Mouse (Mus musculus) MEL (cell line): ENCODE results near the gene Hhipl2. TPM values are rescaled to one million over a fixed set of nuclear protein-coding genes. Genes with fewer than 3 reads are reported as not detected.

Experiments
- DNase-seq: peaks from one replicate; pipeline ENCODE4 v3.0.0; 2011; ENCODE audit warnings: low read depth, low spot score
- H3K27ac ChIP-seq: 2 replicates; pipeline ENCODE4 v1.5.1; 2012; ENCODE audit warnings: low read depth, mild to moderate bottlenecking, control low read depth, low read length, moderate library complexity; ENCODE audit not compliant: control insufficient read depth
- H3K27me3 ChIP-seq, 2 experiments: fragments of 150-350 bp in 1 of 2; sonication (generic) in 1 of 2; 2 replicates each; pipeline ENCODE4 v1.6.1; 2012; ENCODE audit warnings: low read length in 2 of 2, mild to moderate bottlenecking in 2 of 2, improper control_type of control experiment in 1 of 2, moderate library complexity in 1 of 2; ENCODE audit not compliant: insufficient read depth in 2 of 2, control insufficient read depth in 1 of 2
- H3K36me3 ChIP-seq, 2 experiments: 2 replicates each; pipeline ENCODE4 v1.6.1; 2012 to 2014; ENCODE audit warnings: low read length in 2 of 2, improper control_type of control experiment in 1 of 2, inconsistent platforms in 1 of 2, mild to moderate bottlenecking in 1 of 2; ENCODE audit not compliant: insufficient read depth in 2 of 2, control insufficient read depth in 1 of 2
- H3K4me1 ChIP-seq, 2 experiments: fragments of 150-350 bp in 1 of 2; sonication (generic) in 1 of 2; 2 replicates each; pipeline ENCODE4 v1.6.1; 2012; ENCODE audit warnings: low read length in 2 of 2, improper control_type of control experiment in 1 of 2, mild to moderate bottlenecking in 1 of 2; ENCODE audit not compliant: insufficient read depth in 2 of 2, control insufficient read depth in 1 of 2
- H3K4me3 ChIP-seq, 2 experiments: fragments of 150-350 bp in 1 of 2; sonication (generic) in 1 of 2; 2 replicates each; pipeline ENCODE4 v1.5.1; 2012; ENCODE audit warnings: low read depth in 2 of 2, low read length in 2 of 2, mild to moderate bottlenecking in 2 of 2, moderate library complexity in 2 of 2, control low read depth in 1 of 2, improper control_type of control experiment in 1 of 2; ENCODE audit not compliant: control insufficient read depth in 1 of 2, insufficient read depth in 1 of 2
- H3K79me2 ChIP-seq: 2 replicates; pipeline ENCODE4 v1.6.1; 2012; ENCODE audit warnings: mild to moderate bottlenecking, low read length, moderate library complexity; ENCODE audit not compliant: control insufficient read depth, poor library complexity, insufficient read depth
- H3K9ac ChIP-seq: 2 replicates; pipeline ENCODE4 v1.6.1; 2012; ENCODE audit warnings: low read depth, mild to moderate bottlenecking, control low read depth, low read length, moderate library complexity; ENCODE audit not compliant: control insufficient read depth, poor library complexity, severe bottlenecking
- H3K9me3 ChIP-seq: fragments of 150-350 bp; sonication (generic); replicated peaks from 2 replicates; pipeline ENCODE4 v1.6.1; 2012; ENCODE audit warnings: mild to moderate bottlenecking, low read length, improper control_type of control experiment, moderate library complexity; ENCODE audit not compliant: insufficient read depth
- BHLHE40 ChIP-seq: IDR thresholded peaks from 2 replicates; pipeline ENCODE4 v1.6.1; 2012; ENCODE audit warnings: low read depth, mild to moderate bottlenecking, inconsistent platforms, low read length, improper control_type of control experiment, borderline replicate concordance
- CHD1 ChIP-seq: IDR thresholded peaks from 2 replicates; pipeline ENCODE4 v1.6.1; 2012; ENCODE audit warnings: low read depth, mild to moderate bottlenecking, inconsistent platforms, low read length, improper control_type of control experiment
- CTCF ChIP-seq, 3 experiments: IDR thresholded peaks in 2 of 3; conservative IDR thresholded peaks in 1 of 3; 2 replicates each; pipeline ENCODE4 v1.5.1; 2011 to 2012; ENCODE audit warnings: low read length in 3 of 3, low read depth in 2 of 3, mild to moderate bottlenecking in 2 of 3, improper control_type of control experiment in 1 of 3, inconsistent platforms in 1 of 3, mixed read lengths in 1 of 3, moderate library complexity in 1 of 3; ENCODE audit not compliant: control insufficient read depth in 1 of 3, insufficient read depth in 1 of 3, poor library complexity in 1 of 3, severe bottlenecking in 1 of 3
- E2F4 ChIP-seq: IDR thresholded peaks from 2 replicates; pipeline ENCODE4 v1.6.1; 2011; ENCODE audit warnings: low read depth, low read length, improper control_type of control experiment, borderline replicate concordance
- ELF1 ChIP-seq: IDR thresholded peaks from 2 replicates; pipeline ENCODE4 v1.6.1; 2014; ENCODE audit warnings: low read depth, mild to moderate bottlenecking, inconsistent platforms, low read length, improper control_type of control experiment, moderate library complexity
- EP300 ChIP-seq, 2 experiments: IDR thresholded peaks; 2 replicates each; pipeline ENCODE4 v1.6.1; 2011; ENCODE audit warnings: improper control_type of control experiment in 2 of 2, low read length in 2 of 2, low read depth in 1 of 2, mild to moderate bottlenecking in 1 of 2
- HCFC1 ChIP-seq: IDR thresholded peaks from 2 replicates; pipeline ENCODE4 v1.6.1; 2012; ENCODE audit warnings: low read depth, mild to moderate bottlenecking, inconsistent platforms, low read length, improper control_type of control experiment, moderate library complexity
- JUND ChIP-seq: IDR thresholded peaks from 2 replicates; pipeline ENCODE4 v1.6.1; 2011; ENCODE audit warnings: low read depth, mild to moderate bottlenecking, improper control_type of control experiment, low read length
- KAT2A ChIP-seq: conservative IDR thresholded peaks from 2 replicates; pipeline ENCODE4 v1.6.1; 2012; ENCODE audit warnings: low read depth, low read length, improper control_type of control experiment, inconsistent platforms
- MEF2A ChIP-seq: IDR thresholded peaks from 2 replicates; pipeline ENCODE4 v1.6.1; 2014; ENCODE audit warnings: low read depth, mild to moderate bottlenecking, inconsistent platforms, low read length, improper control_type of control experiment; ENCODE audit not compliant: poor library complexity, insufficient replicate concordance, severe bottlenecking; ENCODE audit errors: extremely low read depth
- MYB ChIP-seq: IDR thresholded peaks from 2 replicates; pipeline ENCODE4 v1.6.1; 2011; ENCODE audit warnings: mild to moderate bottlenecking, low read depth, low read length, improper control_type of control experiment
- NELFE ChIP-seq: IDR thresholded peaks from 2 replicates; pipeline ENCODE4 v1.6.1; 2011; ENCODE audit warnings: low read depth, low read length, improper control_type of control experiment
- POLR2AphosphoS2 ChIP-seq: IDR thresholded peaks from 2 replicates; pipeline ENCODE4 v1.6.1; 2011; ENCODE audit warnings: low read length, improper control_type of control experiment
- RCOR1 ChIP-seq: IDR thresholded peaks from 2 replicates; pipeline ENCODE4 v1.6.1; 2012; ENCODE audit warnings: low read depth, mild to moderate bottlenecking, inconsistent platforms, low read length, improper control_type of control experiment
- SIN3A ChIP-seq: IDR thresholded peaks from 2 replicates; pipeline ENCODE4 v1.6.1; 2012; ENCODE audit warnings: low read length, improper control_type of control experiment, inconsistent platforms
- TAL1 ChIP-seq: IDR thresholded peaks from 2 replicates; pipeline ENCODE4 v1.6.1; 2012; ENCODE audit warnings: mild to moderate bottlenecking, inconsistent platforms, low read length, moderate library complexity, mixed read lengths
- TBP ChIP-seq: IDR thresholded peaks from 2 replicates; pipeline ENCODE4 v1.8.0; 2011; ENCODE audit warnings: low read depth, low read length, improper control_type of control experiment
- USF1 ChIP-seq: IDR thresholded peaks from 2 replicates; pipeline ENCODE4 v1.6.1; 2014; ENCODE audit warnings: low read depth, mild to moderate bottlenecking, inconsistent platforms, low read length, improper control_type of control experiment, moderate library complexity
- ZC3H11A ChIP-seq: IDR thresholded peaks from 2 replicates; pipeline ENCODE4 v1.6.1; 2012; ENCODE audit warnings: low read depth, mild to moderate bottlenecking, inconsistent platforms, low read length, improper control_type of control experiment
- ZNF384 ChIP-seq: IDR thresholded peaks from 2 replicates; pipeline ENCODE4 v1.6.1; 2012; ENCODE audit warnings: low read depth, mild to moderate bottlenecking, inconsistent platforms, low read length, improper control_type of control experiment
- polyA plus RNA-seq, 2 experiments: library from polyadenylated mRNA; stranded (reverse) in 1 of 2; unstranded in 1 of 2; fragments of >175 nt in 1 of 2; fragments of >200 nt in 1 of 2; gene quantifications; 2 replicates each; pipeline versions ENCODE4 v1.2.1 to v1.2.4; 2012; ENCODE audit warnings: low replicate concordance in 2 of 2, low read depth in 1 of 2; ENCODE audit not compliant: insufficient read length in 2 of 2, insufficient read depth in 1 of 2, missing spikeins in 1 of 2
- total RNA-seq: library from RNA; depleted of rRNA; stranded (reverse); fragments of 300-350 nt; gene quantifications from 2 replicates; pipeline ENCODE4 v1.2.3, GENCODE M21; 2012

Gene Hhipl2
- total and polyA plus RNA-seq, 3 experiments: 0.08 to 0.63 TPM; not detected in 1

- TF ChIP-seq TBP (no peak), BHLHE40 (no peak), NELFE (no peak), ELF1 (no peak), E2F4 (no peak), ZNF384 (no peak), SIN3A (no peak), KAT2A (no peak)
- Histone ChIP-seq H3K9ac (no peak overlapping the region), H3K36me3 (no peaks in the 10 kb centered on the region), H3K79me2 (no peaks in the 10 kb centered on the region), H3K4me3 (no peak overlapping the region), H3K27ac (no peak overlapping the region), H3K9me3 (no peaks in the 10 kb centered on the region), H3K4me1 (no peaks in the 10 kb centered on the region), H3K27me3 (no peaks in the 10 kb centered on the region)
- DNase-seq: no peak
These were observed 1.7 kb downstream of the Hhipl2 start for GRCm38 (mm10) chr1:183419741-183420140.

- TF ChIP-seq RCOR1 (no peak), CHD1 (no peak), EP300 (IDR thresholded peaks at IDR 0.05; ENCODE audit: low read depth in 1 of 2, low read length in 2 of 2) (no peak), TAL1 (no peak), ELF1 (no peak), NELFE (no peak), CTCF (IDR thresholded peaks at IDR 0.05 in 2 of 3, conservative IDR thresholded peaks at IDR 0.05 in 1 of 3; ENCODE audit: control insufficient read depth in 1 of 3, insufficient read depth in 1 of 3, low read depth in 2 of 3, low read length in 3 of 3, poor library complexity in 1 of 3, severe bottlenecking in 1 of 3) (no peak), HCFC1 (no peak), JUND (no peak), POLR2AphosphoS2 (no peak), ZNF384 (no peak), MEF2A (no peak), MYB (no peak), ZC3H11A (no peak), USF1 (no peak)
- DNase-seq: no peak
- Histone ChIP-seq H3K9ac (no peak overlapping the region), H3K36me3 (no peaks in the 10 kb centered on the region), H3K4me3 (no peak overlapping the region), H3K9me3 (no peaks in the 10 kb centered on the region), H3K27ac (no peak overlapping the region), H3K4me1 (no peaks in the 10 kb centered on the region), H3K79me2 (no peaks in the 10 kb centered on the region), H3K27me3 (no peaks in the 10 kb centered on the region)
These were observed 2.3 kb downstream of the Hhipl2 start for GRCm38 (mm10) chr1:183420296-183420695.
